Comparison of ENCODE assay signal across 18 mouse cellular contexts in genomic region chr11:35955572-35955971, GRCm38 (mm10). TPM values are rescaled to one million over a fixed set of nuclear protein-coding genes. Genes with fewer than 3 reads are reported as not detected.
A peak's percentile ranks its signal among the peaks of the same experiment; 100 is the strongest.
DNase-seq lines count a peak whose midpoint lies in the region; ATAC-seq and TF ChIP-seq lines count a peak whose summit lies in the region.
"Had no signal": no experiment of that assay in that cellular context is flagged by ENCODE, and none has a peak within 500 bp of the region (broad histone marks: within the 10 kb centered on the region; RNA-seq: fewer than 3 reads in every experiment).

No protein-coding gene starts in this region.

- no peak for ATAC-seq in lung, postnatal 0 days
- peak; percentile 64 for ATAC-seq in kidney, embryonic 16.5 days (ENCODE audit: low FRiP score, low TSS enrichment)
- peak; percentile 27; the same call in 1 of the 2 replicates for ATAC-seq in stomach, embryonic 15.5 days (ENCODE audit: insufficient read depth, low FRiP score, low read depth)
- no peak for ATAC-seq in forebrain, embryonic 13.5 days
- ATAC-seq: activated CD4-positive, CD25-positive, alpha-beta regulatory T cell, adult 4 months had no signal

- no peak overlapping the region for H3K4me2 ChIP-seq in lung, postnatal 0 days (replicated peaks; ENCODE audit: low read depth, low read length)
- no peak overlapping the region for H3K4me2 ChIP-seq in kidney, embryonic 16.5 days (replicated peaks; ENCODE audit: low read depth, low read length)
- H3K4me2 ChIP-seq in stomach, embryonic 15.5 days: no peak overlapping the region
- no peak overlapping the region for H3K4me2 ChIP-seq in forebrain, embryonic 13.5 days
- H3K4me2 ChIP-seq: limb, embryonic 15.5 days; neural tube, embryonic 12.5 days had no signal

- H3K27ac ChIP-seq in lung, postnatal 0 days (ENCODE audit: low read length): 0 out of 2 replicates have a peak overlapping the region, but pooled peaks have one; percentile 6
- H3K27ac ChIP-seq in kidney, embryonic 16.5 days (ENCODE audit: low read length): peak overlapping the region; percentile 63
- H3K27ac ChIP-seq in stomach, embryonic 15.5 days: 0 out of 2 replicates have a peak overlapping the region, but pooled peaks have one; percentile 35
- no peak overlapping the region for H3K27ac ChIP-seq in forebrain, embryonic 13.5 days
- H3K27ac ChIP-seq: forebrain, embryonic 10.5 days; limb, embryonic 15.5 days; neural tube, embryonic 12.5 days had no signal

- H3K4me1 ChIP-seq in lung, postnatal 0 days (ENCODE audit: insufficient read depth, low read depth, low read length): no peaks in the 10 kb centered on the region; the same call in 1 of the 2 replicates
- H3K4me1 ChIP-seq in kidney, embryonic 16.5 days (ENCODE audit: insufficient read depth, low read length): peaks cover 33% of the 10 kb centered on the region
- H3K4me1 ChIP-seq in stomach, embryonic 15.5 days: peaks cover 13% of the 10 kb centered on the region; the same call in 1 of the 2 replicates
- H3K4me1 ChIP-seq in forebrain, embryonic 13.5 days: peaks cover 12% of the 10 kb centered on the region; the same call in 1 of the 2 replicates
- H3K4me1 ChIP-seq: megakaryocyte, embryonic 14.5 days had no signal

- H3K27me3 ChIP-seq in lung, postnatal 0 days (replicated peaks; ENCODE audit: insufficient read depth, low read length): no peaks in the 10 kb centered on the region
- no peaks in the 10 kb centered on the region for H3K27me3 ChIP-seq in kidney, embryonic 16.5 days (ENCODE audit: insufficient read depth, low read length)
- no peaks in the 10 kb centered on the region for H3K27me3 ChIP-seq in stomach, embryonic 15.5 days (replicated peaks)
- no peaks in the 10 kb centered on the region for H3K27me3 ChIP-seq in forebrain, embryonic 13.5 days
- H3K27me3 ChIP-seq: CH12.LX; limb, embryonic 15.5 days; megakaryocyte, embryonic 14.5 days; neural tube, embryonic 12.5 days had no signal

- H3K9me3 ChIP-seq in lung, postnatal 0 days (ENCODE audit: low read length): no peaks in the 10 kb centered on the region
- no peaks in the 10 kb centered on the region for H3K9me3 ChIP-seq in kidney, embryonic 16.5 days (ENCODE audit: low read length)
- H3K9me3 ChIP-seq in stomach, embryonic 15.5 days: no peaks in the 10 kb centered on the region
- no peaks in the 10 kb centered on the region for H3K9me3 ChIP-seq in forebrain, embryonic 13.5 days (replicated peaks)
- H3K9me3 ChIP-seq: forebrain, embryonic 10.5 days; limb, embryonic 15.5 days; neural tube, embryonic 12.5 days had no signal

- TF ChIP-seq EP300 in lung, postnatal 0 days (IDR thresholded peaks at IDR 0.05): 0 out of 2 replicates have a peak, but pooled peaks have one; percentile 44

- WGBS in lung, postnatal 0 days: 10% methylated on average over 3 of the region's 3 CpGs
- WGBS in kidney, embryonic 16.5 days: 21% methylated on average over 3 of the region's 3 CpGs
- 23% methylated on average over 3 of the region's 3 CpGs for WGBS in stomach, embryonic 15.5 days
- 78% methylated on average over 3 of the region's 3 CpGs for WGBS in forebrain, embryonic 13.5 days

- DNase-seq in lung, postnatal 0 days (ENCODE audit: low spot score): peak; percentile 60
- no peak for DNase-seq in lung, postnatal 25 days (ENCODE audit: low spot score)
- DNase-seq in embryo, embryonic 10.5 days (ENCODE audit: low spot score): peak; percentile 41
- no peak for DNase-seq in B cell, adult 2 months
- no peak for DNase-seq in left cerebral cortex, postnatal 25 days (ENCODE audit: low spot score in 2 of 2)
- DNase-seq: cerebellum, postnatal 36 days; heart, postnatal 14 days; right cerebral cortex, postnatal 4 days; thymus, postnatal 4 days had no signal

- no peak overlapping the region for H3K9ac ChIP-seq in lung, postnatal 0 days (replicated peaks; ENCODE audit: low read depth)
- no peak overlapping the region for H3K9ac ChIP-seq in kidney, embryonic 16.5 days (replicated peaks; ENCODE audit: low read length)
- no peak overlapping the region for H3K9ac ChIP-seq in stomach, embryonic 15.5 days
- H3K9ac ChIP-seq in forebrain, embryonic 13.5 days: no peak overlapping the region
- H3K9ac ChIP-seq: limb, embryonic 15.5 days; neural tube, embryonic 12.5 days had no signal

- no peak overlapping the region for H3K4me3 ChIP-seq in lung, postnatal 0 days (ENCODE audit: low read depth, low read length)
- no peak overlapping the region for H3K4me3 ChIP-seq in kidney, embryonic 16.5 days (ENCODE audit: low read length)
- H3K4me3 ChIP-seq in stomach, embryonic 15.5 days (replicated peaks): no peak overlapping the region
- no peak overlapping the region for H3K4me3 ChIP-seq in forebrain, embryonic 13.5 days
- H3K4me3 ChIP-seq: forebrain, embryonic 10.5 days; limb, embryonic 15.5 days; neural tube, embryonic 12.5 days had no signal

- H3K36me3 ChIP-seq in lung, postnatal 0 days (ENCODE audit: insufficient read depth, low read length): no peaks in the 10 kb centered on the region
- H3K36me3 ChIP-seq in kidney, embryonic 16.5 days (ENCODE audit: insufficient read depth, low read length): no peaks in the 10 kb centered on the region
- H3K36me3 ChIP-seq in stomach, embryonic 15.5 days: no peaks in the 10 kb centered on the region
- H3K36me3 ChIP-seq in forebrain, embryonic 13.5 days (ENCODE audit: poor library complexity, severe bottlenecking): no peaks in the 10 kb centered on the region
- H3K36me3 ChIP-seq: limb, embryonic 15.5 days; neural tube, embryonic 12.5 days had no signal

- no peak for TF ChIP-seq CTCF in lung, postnatal 0 days (IDR thresholded peaks at IDR 0.05)

- intact Hi-C loops in left cerebral cortex, postnatal 25 days (cut with DNase I): no loop called here

RNA-seq across cellular contexts. Expression of gene Wwc1, which starts 24.8 kb away (rescaled TPM):
- polyA plus RNA-seq in lung, postnatal 0 days (2015; fragmentation: Nextera tagmentation; extraction: Ambion mirVana): 22.1 and 31.0 TPM in 2 replicates
- 5.9 and 8.3 TPM in 2 replicates for polyA plus RNA-seq in kidney, embryonic 16.5 days (2015; fragmentation: Nextera tagmentation; extraction: Ambion mirVana)
- polyA plus RNA-seq in stomach, embryonic 15.5 days (2015; fragmentation: Nextera tagmentation; extraction: Ambion mirVana): 10.9 and 12.6 TPM in 2 replicates
- 8.6 and 8.8 TPM in 2 replicates for polyA plus RNA-seq in forebrain, embryonic 13.5 days (2015; fragmentation: Nextera tagmentation; extraction: Ambion mirVana)
- total RNA-seq in left cerebral cortex, postnatal 25 days (2021): 100 to 1,000 TPM; 138 TPM
- polyA plus RNA-seq: activated CD4-positive, CD25-positive, alpha-beta regulatory T cell, adult 4 months had no signal

Comparison
In these comparisons a context has a peak if more than half of its experiments do, and no peak if none do; other contexts are left out.
1. DNase-seq: peak in lung, postnatal 0 days (single experiment) and embryo, embryonic 10.5 days (single experiment); none in lung, postnatal 25 days (single experiment), B cell, adult 2 months (0 of 2) and left cerebral cortex, postnatal 25 days (0 of 2).
2. ATAC-seq: peak in kidney, embryonic 16.5 days (single experiment) and stomach, embryonic 15.5 days (single experiment); none in lung, postnatal 0 days (single experiment) and forebrain, embryonic 13.5 days (single experiment).